Mouse (Mus musculus): Measurements from ENCODE around the gene Gm6309.
"Not testable (repeated sequence)": the region's sequence is repeated elsewhere in the genome, so short reads cannot be mapped to it uniquely, and the experiment has no call there.

The Gm6309 gene

DNA sequence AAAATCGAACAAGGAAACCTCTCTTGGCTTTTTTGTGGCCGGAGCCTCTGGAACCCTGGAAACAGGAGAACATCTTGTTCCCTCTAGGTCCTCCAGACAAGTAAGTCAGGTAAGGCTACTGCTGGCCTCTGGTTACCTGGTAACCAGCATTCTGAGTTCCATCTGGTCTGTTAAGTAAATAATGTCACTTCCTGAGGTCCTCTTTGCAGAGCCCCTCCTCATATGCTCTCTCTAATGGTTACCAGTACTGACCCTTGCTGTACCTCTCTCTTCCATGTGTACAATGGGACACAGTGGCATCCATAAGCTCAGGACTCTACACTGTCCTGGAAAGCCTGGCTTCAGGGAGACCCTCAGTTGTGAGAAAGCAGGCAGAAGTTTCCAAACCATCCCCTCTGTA is at the start of gene Gm6309:
Gm6309 (minus strand) TSS at position 101 of the 400 bp plus-strand sequence.
- not testable (repeated sequence) for DNase-seq (ENCODE audit: low spot score in 2 of 2)

DNA sequence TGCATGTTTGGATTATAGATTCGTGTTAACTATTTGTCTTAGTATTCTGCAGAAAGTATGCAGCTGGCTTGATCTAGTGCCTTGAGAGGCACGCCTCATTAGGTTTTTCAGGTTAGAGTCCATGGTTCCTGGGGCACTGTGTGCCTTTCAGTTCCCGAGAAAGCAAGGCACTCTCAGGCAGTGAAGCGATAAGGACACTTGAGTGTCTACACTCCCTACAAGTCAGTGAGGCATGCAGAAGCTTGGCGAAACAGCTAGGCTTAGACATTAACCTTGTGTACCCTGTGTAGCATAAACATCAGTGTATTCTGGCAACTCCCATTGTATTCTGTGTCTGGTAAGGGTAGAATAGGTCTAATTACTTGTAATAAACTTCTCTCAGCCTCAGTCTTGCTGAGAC is 35.0 kb upstream of the Gm6309 start:
- DNase-seq (ENCODE audit: low spot score in 2 of 2), result no peak

- DNase-seq (ENCODE audit: low spot score in 2 of 2), result no peak
Observed at GRCm38 (mm10) chr5:146203921-146204320, 33.4 kb upstream of the Gm6309 start.

DNA sequence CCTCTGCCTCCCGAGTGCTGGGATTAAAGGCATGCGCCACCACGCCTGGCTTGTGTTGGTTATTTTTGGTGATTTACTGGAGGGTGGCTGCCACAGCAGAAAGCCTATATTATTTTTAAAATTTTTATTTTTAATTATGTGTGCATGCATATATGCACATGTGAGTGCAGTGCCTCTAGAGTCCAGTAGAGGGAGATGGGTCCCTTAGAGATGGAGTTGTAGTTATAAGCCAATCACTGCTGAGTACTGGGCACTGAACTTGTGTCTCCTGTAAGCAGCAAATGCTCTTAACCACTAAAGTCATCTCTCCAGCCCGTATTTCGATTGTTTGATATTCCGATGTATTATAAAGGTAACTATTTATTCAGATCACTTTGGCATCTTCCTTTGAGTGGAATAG is 30.1 kb upstream of the Gm6309 start:
- no peak for DNase-seq (ENCODE audit: low spot score in 2 of 2)

DNA sequence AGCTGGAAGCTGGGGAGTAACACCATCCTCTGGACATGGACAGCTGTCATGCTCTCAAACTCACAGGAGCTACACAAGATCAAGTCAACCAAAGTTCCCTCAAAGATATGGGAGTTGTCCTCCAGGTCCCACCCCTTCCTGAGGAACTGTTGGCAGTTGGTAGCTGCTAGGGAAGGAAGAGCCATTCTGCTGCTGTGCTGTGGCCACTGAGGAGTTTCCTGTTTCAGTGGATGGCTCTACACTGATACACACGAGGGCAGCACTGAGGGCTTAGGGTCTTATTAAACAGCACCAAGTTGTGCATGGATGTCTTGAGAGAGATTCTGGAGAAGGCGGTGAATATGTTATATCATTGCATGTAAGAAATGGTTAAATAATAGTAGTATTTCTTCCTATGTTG is 29.0 kb upstream of the Gm6309 start:
- DNase-seq (ENCODE audit: low spot score in 2 of 2), result no peak

DNA sequence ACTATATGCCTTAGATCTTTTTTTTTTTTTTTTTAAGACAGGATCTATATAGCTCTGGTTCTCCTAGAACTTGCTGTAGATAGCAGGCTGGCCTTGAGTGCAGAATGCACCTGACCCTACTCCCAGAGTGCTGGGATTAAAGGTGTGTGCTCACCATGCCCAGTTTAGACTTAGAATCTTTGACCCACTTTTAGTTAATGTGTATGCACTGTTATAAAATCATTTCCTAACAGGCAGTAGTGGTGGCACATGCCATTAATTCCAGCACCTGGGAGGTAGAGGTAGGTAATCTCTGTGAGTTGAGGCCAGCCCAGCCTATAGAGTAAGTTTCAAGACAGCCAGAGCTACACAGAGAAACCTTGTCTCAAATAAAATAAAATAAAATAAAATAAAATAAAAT is 28.6 kb upstream of the Gm6309 start:
- DNase-seq (ENCODE audit: low spot score in 2 of 2), result no peak

GRCm38 (mm10) chr5:146193360-146193759 is 22.8 kb upstream of the Gm6309 start:
- DNase-seq (ENCODE audit: low spot score in 2 of 2), result no peak

DNA sequence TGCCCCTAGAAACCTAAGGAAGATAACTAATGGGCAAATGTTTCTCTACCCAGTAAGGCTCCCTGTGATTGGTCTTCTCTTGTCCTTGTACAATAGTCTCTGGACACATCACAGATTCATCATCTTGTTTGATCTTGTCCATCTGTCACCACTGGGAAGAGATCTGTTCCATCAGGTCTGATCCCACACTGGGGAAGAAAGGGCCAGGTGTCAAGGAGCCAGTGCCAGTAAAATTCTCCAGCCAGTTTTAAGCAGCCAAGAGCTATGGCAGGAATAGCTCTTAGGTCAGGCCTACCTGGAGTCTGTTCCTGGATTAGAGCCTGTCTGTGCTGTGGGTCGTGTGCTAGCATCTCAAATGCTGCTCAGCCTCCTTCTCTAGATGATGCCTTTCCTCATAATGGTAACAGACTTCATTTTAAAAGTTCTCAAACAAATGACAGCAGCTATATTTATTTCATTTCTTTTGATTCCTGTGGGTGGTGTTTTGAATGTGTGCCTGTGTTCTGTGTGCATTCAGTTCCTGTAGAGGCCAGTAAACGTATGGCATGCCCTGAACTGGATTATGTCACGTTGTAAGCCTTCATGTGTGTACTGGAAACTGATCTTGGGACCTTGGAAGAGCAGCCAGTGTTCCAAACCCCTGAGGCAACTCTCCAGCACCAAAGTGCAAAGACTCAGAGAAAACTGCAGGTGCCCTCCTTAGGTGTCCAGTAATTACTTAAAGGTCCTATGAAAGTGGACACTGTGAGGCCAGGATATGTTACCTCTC is 20.2 kb upstream of the Gm6309 start:
- no peak for DNase-seq (ENCODE audit: low spot score in 2 of 2)

- no peak for DNase-seq (ENCODE audit: low spot score in 2 of 2)
Observed at GRCm38 (mm10) chr5:146190093-146190492, 19.6 kb upstream of the Gm6309 start.

DNA sequence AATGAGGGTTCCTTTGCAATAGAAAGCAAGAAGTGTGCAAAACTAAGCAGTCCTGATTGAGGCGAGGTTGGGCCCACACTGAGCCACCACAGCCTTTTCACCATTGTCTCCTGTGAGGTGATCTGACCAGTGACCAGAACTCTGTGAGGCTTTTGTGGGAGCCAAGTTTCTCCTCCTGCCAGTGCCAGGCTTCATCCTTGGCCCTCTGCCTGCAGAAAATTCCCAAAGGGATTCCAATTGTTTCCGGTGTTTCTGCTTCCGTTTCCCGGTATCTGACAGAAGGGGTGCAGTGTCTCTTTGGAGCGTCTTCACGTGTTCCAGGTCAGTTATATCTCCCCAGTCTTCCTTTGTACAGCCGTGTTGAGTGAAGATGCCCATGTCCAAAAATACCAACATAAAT is 18.2 kb upstream of the Gm6309 start:
- DNase-seq (ENCODE audit: low spot score in 2 of 2), result no peak

GRCm38 (mm10) chr5:146188144-146188543 is 17.6 kb upstream of the Gm6309 start:
- DNase-seq (ENCODE audit: low spot score in 2 of 2), result no peak

- DNase-seq (ENCODE audit: low spot score in 2 of 2), result peak in 1 of 2 experiments; percentile 55
Observed at GRCm38 (mm10) chr5:146187441-146187840, 16.9 kb upstream of the Gm6309 start.

DNA sequence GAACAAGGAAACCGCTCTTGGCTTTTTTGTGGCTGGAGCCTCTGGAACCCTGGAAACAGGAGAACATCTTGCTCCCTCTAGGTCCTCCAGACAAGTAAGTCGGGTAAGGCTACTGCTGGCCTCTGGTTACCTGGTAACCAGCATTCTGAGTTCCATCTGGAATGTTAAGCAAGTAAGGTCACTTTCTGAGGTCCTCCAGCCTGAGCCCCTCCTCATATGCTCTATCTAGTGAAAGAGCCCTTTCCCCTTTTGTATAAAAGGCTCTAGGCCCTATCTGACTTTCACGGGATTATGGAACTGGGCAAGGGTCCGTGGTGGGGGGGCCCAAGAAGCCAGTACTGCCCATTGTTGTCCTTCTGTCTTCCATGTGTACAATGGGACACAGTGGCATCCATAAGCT is 14.7 kb upstream of the Gm6309 start, which contains the start of gene 1700001J03Rik:
1700001J03Rik (minus strand) TSS at position 101 of the 400 bp plus-strand sequence.
- not testable (repeated sequence) for DNase-seq (ENCODE audit: low spot score in 2 of 2)

- not testable (repeated sequence) for DNase-seq (ENCODE audit: low spot score in 2 of 2)
Observed at GRCm38 (mm10) chr5:146172744-146173143, 2.2 kb upstream of the Gm6309 start.

GRCm38 (mm10) chr5:146160439-146160838 is 10.1 kb downstream of the Gm6309 start, which contains the start of gene Gm5565:
Gene Gm5565, minus strand, starts transcription at chr5:146160539.
- not testable (repeated sequence) for DNase-seq (ENCODE audit: low spot score in 2 of 2)

GRCm38 (mm10) chr5:146158326-146158725 is 12.2 kb downstream of the Gm6309 start:
- not testable (repeated sequence) for DNase-seq (ENCODE audit: low spot score in 2 of 2)

DNA sequence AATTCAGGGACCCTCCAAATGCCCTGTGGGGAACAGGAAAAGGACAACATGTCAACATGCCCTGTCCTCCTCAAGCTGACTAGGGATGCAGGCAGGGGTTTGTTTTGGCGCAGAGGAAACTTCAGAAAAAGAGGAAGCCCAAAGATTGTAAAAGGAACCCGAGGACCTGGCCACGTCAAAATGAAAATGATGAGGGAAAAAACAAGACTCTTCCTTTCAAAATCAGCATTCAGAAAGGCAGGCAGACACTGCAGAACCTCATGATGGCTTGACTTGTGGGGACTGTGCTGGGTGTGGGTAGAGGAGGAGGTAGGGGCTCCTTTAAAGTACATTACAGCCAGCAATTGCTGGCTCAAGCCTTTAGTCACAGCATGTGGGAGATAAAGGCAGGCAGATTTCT is 20.1 kb downstream of the Gm6309 start:
- no peak for DNase-seq (ENCODE audit: low spot score in 2 of 2)

DNA sequence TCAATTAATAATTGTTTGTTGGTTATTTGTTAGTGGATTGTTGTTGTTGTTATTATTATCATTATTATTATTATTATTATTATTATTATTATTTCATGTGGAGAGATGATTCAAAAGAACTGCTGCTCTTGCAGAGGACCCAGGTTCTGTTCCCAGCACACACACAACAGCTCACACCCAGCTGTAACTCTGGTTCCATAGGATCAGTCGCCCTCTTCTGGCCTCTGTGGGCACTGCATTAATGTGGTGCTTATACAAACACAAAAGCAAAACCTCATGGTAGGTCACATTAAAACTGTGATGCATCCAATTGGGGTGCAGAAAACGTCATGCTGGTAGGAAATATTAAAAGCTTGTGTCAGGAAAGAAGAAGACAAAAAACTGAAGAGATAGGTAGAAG is 22.6 kb downstream of the Gm6309 start:
- no peak for DNase-seq (ENCODE audit: low spot score in 2 of 2)
